Mouse (Mus musculus): ENCODE results near the gene Spg20.
A peak's percentile ranks its signal among the peaks of the same experiment; 100 is the strongest.

Spg20 gene

DNA sequence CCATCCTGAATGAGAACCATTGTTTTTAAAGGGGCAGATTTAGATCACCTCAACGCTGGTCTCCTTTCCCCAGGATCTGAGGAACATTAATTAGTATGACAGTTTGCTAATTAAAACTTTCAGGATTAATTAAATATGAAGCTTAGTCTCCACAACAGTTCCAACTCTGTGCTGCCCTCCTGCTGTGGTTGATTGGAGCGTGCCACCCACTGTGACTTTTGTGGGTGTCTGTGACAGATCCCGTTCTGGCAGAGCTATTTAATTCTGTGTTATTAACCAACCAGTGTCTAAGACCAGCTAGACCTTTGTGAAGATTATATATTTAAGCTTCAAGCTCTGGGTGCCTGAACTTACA, 36.6 kb upstream of the Spg20 start:
- H3K4me3 ChIP-seq (replicated peaks; ENCODE audit: low read length) = no peak overlapping the region
- TF ChIP-seq NANOG (IDR thresholded peaks at IDR 0.05; ENCODE audit: borderline replicate concordance, low read length) (no peak), CTCF (conservative IDR thresholded peaks at IDR 0.05; ENCODE audit: low read length) (no peak), POU5F1 (IDR thresholded peaks at IDR 0.05; ENCODE audit: borderline replicate concordance, low read length) (no peak)
- no peaks in the 10 kb centered on the region for H3K9me3 ChIP-seq (ENCODE audit: low read length)
- H3K27me3 ChIP-seq (ENCODE audit: insufficient read depth, low read length) = no peaks in the 10 kb centered on the region
- H3K4me1 ChIP-seq (replicated peaks; ENCODE audit: low read depth, low read length) = no peaks in the 10 kb centered on the region
- H3K36me3 ChIP-seq (ENCODE audit: insufficient read depth, low read length) = no peaks in the 10 kb centered on the region

GRCm38 (mm10) chr3:55078233-55078632, 33.7 kb upstream of the Spg20 start:
- Histone ChIP-seq H3K36me3 (ENCODE audit: insufficient read depth, low read length) (no peaks in the 10 kb centered on the region), H3K9me3 (ENCODE audit: low read length) (no peaks in the 10 kb centered on the region), H3K27me3 (ENCODE audit: insufficient read depth, low read length) (peaks cover 7% of the 10 kb centered on the region), H3K4me3 (replicated peaks; ENCODE audit: low read length) (no peak overlapping the region), H3K4me1 (replicated peaks; ENCODE audit: low read depth, low read length) (no peaks in the 10 kb centered on the region)
- TF ChIP-seq POU5F1 (IDR thresholded peaks at IDR 0.05; ENCODE audit: borderline replicate concordance, low read length) (no peak), CTCF (conservative IDR thresholded peaks at IDR 0.05; ENCODE audit: low read length) (no peak), NANOG (IDR thresholded peaks at IDR 0.05; ENCODE audit: borderline replicate concordance, low read length) (no peak)

GRCm38 (mm10) chr3:55079619-55080018, 32.3 kb upstream of the Spg20 start:
- TF ChIP-seq NANOG (IDR thresholded peaks at IDR 0.05; ENCODE audit: borderline replicate concordance, low read length) (no peak), CTCF (conservative IDR thresholded peaks at IDR 0.05; ENCODE audit: low read length) (no peak), POU5F1 (IDR thresholded peaks at IDR 0.05; ENCODE audit: borderline replicate concordance, low read length) (no peak)
- Histone ChIP-seq H3K4me3 (replicated peaks; ENCODE audit: low read length) (no peak overlapping the region), H3K9me3 (ENCODE audit: low read length) (no peaks in the 10 kb centered on the region), H3K27me3 (ENCODE audit: insufficient read depth, low read length) (peaks cover 7% of the 10 kb centered on the region), H3K4me1 (replicated peaks; ENCODE audit: low read depth, low read length) (no peaks in the 10 kb centered on the region), H3K36me3 (ENCODE audit: insufficient read depth, low read length) (no peaks in the 10 kb centered on the region)

GRCm38 (mm10) chr3:55080055-55080454, 31.9 kb upstream of the Spg20 start:
- TF ChIP-seq POU5F1 (IDR thresholded peaks at IDR 0.05; ENCODE audit: borderline replicate concordance, low read length) (no peak), CTCF (conservative IDR thresholded peaks at IDR 0.05; ENCODE audit: low read length) (peak; percentile 97)
- Histone ChIP-seq H3K27me3 (ENCODE audit: insufficient read depth, low read length) (peaks cover 9% of the 10 kb centered on the region), H3K36me3 (ENCODE audit: insufficient read depth, low read length) (no peaks in the 10 kb centered on the region), H3K9me3 (ENCODE audit: low read length) (no peaks in the 10 kb centered on the region), H3K4me3 (replicated peaks; ENCODE audit: low read length) (no peak overlapping the region), H3K4me1 (replicated peaks; ENCODE audit: low read depth, low read length) (no peaks in the 10 kb centered on the region)

GRCm38 (mm10) chr3:55084781-55085180, 27.1 kb upstream of the Spg20 start:
- no peaks in the 10 kb centered on the region for H3K4me1 ChIP-seq (replicated peaks; ENCODE audit: low read depth, low read length)
- H3K36me3 ChIP-seq (ENCODE audit: insufficient read depth, low read length) = no peaks in the 10 kb centered on the region
- TF ChIP-seq NANOG (IDR thresholded peaks at IDR 0.05; ENCODE audit: borderline replicate concordance, low read length) (no peak), POU5F1 (IDR thresholded peaks at IDR 0.05; ENCODE audit: borderline replicate concordance, low read length) (no peak), CTCF (conservative IDR thresholded peaks at IDR 0.05; ENCODE audit: low read length) (no peak)

DNA sequence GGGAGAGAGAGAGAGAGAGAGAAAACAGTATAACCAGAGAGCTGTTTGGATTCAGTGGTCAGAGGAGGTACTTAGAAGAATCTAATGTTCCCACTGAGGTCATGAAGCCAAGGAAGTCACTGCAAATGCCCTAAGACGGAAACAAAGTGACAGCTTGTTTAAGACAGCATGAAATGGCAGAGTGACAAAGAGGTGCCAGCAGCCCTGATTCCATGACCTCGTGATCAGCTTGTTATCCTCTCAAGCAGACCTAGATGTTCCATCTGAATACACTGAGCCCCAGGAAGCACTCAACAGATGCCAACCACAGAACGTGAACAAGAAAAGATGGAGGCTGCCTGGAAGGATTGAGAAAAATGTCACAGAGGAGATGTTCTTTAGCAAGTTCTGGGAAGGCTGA, 26.2 kb upstream of the Spg20 start:
- TF ChIP-seq NANOG (IDR thresholded peaks at IDR 0.05; ENCODE audit: borderline replicate concordance, low read length) (no peak), POU5F1 (IDR thresholded peaks at IDR 0.05; ENCODE audit: borderline replicate concordance, low read length) (no peak), CTCF (conservative IDR thresholded peaks at IDR 0.05; ENCODE audit: low read length) (no peak)
- Histone ChIP-seq H3K27me3 (ENCODE audit: insufficient read depth, low read length) (peaks cover 15% of the 10 kb centered on the region), H3K4me1 (replicated peaks; ENCODE audit: low read depth, low read length) (no peaks in the 10 kb centered on the region), H3K36me3 (ENCODE audit: insufficient read depth, low read length) (no peaks in the 10 kb centered on the region), H3K9me3 (ENCODE audit: low read length) (no peaks in the 10 kb centered on the region), H3K4me3 (replicated peaks; ENCODE audit: low read length) (no peak overlapping the region)

More at GRCm38 (mm10) chr3:55084781-55085180, 27.1 kb upstream of the Spg20 start:
- no peaks in the 10 kb centered on the region for H3K9me3 ChIP-seq (ENCODE audit: low read length)
- no peak overlapping the region for H3K4me3 ChIP-seq (replicated peaks; ENCODE audit: low read length)
- H3K27me3 ChIP-seq (ENCODE audit: insufficient read depth, low read length) = peaks cover 17% of the 10 kb centered on the region

DNA sequence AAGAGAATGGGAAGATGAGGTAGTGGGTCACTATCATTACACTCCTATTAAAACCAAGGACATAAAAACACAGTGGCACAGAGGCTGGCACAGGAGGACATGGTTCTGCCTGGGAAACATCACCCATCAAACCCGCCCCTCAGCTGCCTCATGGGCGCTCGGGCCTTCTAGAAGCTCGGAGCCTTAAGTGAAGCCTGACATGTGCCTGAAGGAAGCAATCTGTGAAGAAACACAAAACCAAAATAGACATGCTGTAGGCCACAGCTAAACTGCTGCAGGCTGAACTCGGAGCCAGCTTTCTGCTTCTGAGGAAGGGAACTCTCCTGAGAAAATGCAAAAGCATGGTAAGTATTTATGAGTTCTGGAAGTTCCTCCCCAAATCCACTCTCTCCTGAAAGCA, 25.0 kb upstream of the Spg20 start:
- Histone ChIP-seq H3K9me3 (ENCODE audit: low read length) (no peaks in the 10 kb centered on the region), H3K36me3 (ENCODE audit: insufficient read depth, low read length) (no peaks in the 10 kb centered on the region), H3K4me1 (replicated peaks; ENCODE audit: low read depth, low read length) (no peaks in the 10 kb centered on the region), H3K4me3 (replicated peaks; ENCODE audit: low read length) (no peak overlapping the region), H3K27me3 (ENCODE audit: insufficient read depth, low read length) (peaks cover 10% of the 10 kb centered on the region; the same call in 1 of the 2 replicates)
- TF ChIP-seq CTCF (conservative IDR thresholded peaks at IDR 0.05; ENCODE audit: low read length) (no peak), POU5F1 (IDR thresholded peaks at IDR 0.05; ENCODE audit: borderline replicate concordance, low read length) (no peak), NANOG (IDR thresholded peaks at IDR 0.05; ENCODE audit: borderline replicate concordance, low read length) (no peak)

GRCm38 (mm10) chr3:55087360-55087759, 24.5 kb upstream of the Spg20 start:
- no peaks in the 10 kb centered on the region for H3K36me3 ChIP-seq (ENCODE audit: insufficient read depth, low read length)
- H3K4me1 ChIP-seq (replicated peaks; ENCODE audit: low read depth, low read length) = no peaks in the 10 kb centered on the region
- H3K9me3 ChIP-seq (ENCODE audit: low read length) = no peaks in the 10 kb centered on the region
- peaks cover 10% of the 10 kb centered on the region; the same call in 1 of the 2 replicates for H3K27me3 ChIP-seq (ENCODE audit: insufficient read depth, low read length)
- no peak overlapping the region for H3K4me3 ChIP-seq (replicated peaks; ENCODE audit: low read length)
- TF ChIP-seq NANOG (IDR thresholded peaks at IDR 0.05; ENCODE audit: borderline replicate concordance, low read length) (no peak), CTCF (conservative IDR thresholded peaks at IDR 0.05; ENCODE audit: low read length) (no peak), POU5F1 (IDR thresholded peaks at IDR 0.05; ENCODE audit: borderline replicate concordance, low read length) (no peak)

DNA sequence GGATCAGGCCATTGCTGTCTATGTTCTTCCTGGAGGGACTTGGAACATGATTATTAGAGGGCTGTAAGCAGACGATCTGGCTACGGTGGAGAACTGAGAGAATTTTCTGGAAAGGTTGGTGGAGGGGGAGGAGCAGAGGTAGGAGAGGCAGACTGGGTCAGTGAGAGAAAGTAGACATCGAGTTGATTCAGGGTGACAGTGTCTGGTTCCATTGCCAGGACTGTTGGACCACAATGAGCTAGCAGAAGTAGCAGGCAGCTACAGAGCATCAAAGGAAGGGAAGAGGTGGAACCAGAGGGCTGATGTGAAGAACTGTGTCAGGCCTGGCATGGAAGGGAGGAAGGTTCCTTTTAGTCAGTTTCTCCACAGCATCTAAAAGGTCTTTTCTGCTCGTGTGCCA, 23.5 kb upstream of the Spg20 start:
- Histone ChIP-seq H3K4me3 (replicated peaks; ENCODE audit: low read length) (no peak overlapping the region), H3K36me3 (ENCODE audit: insufficient read depth, low read length) (no peaks in the 10 kb centered on the region), H3K4me1 (replicated peaks; ENCODE audit: low read depth, low read length) (no peaks in the 10 kb centered on the region), H3K27me3 (ENCODE audit: insufficient read depth, low read length) (peaks cover 10% of the 10 kb centered on the region; the same call in 1 of the 2 replicates), H3K9me3 (ENCODE audit: low read length) (no peaks in the 10 kb centered on the region)
- TF ChIP-seq NANOG (IDR thresholded peaks at IDR 0.05; ENCODE audit: borderline replicate concordance, low read length) = no peak
- TF ChIP-seq POU5F1 (IDR thresholded peaks at IDR 0.05; ENCODE audit: borderline replicate concordance, low read length) = no peak
- TF ChIP-seq CTCF (conservative IDR thresholded peaks at IDR 0.05; ENCODE audit: low read length) = no peak

Measured in E14TG2a.4 (cell line).